Comparison of ENCODE assay signal across 8 mouse cellular contexts in the genomic region with DNA sequence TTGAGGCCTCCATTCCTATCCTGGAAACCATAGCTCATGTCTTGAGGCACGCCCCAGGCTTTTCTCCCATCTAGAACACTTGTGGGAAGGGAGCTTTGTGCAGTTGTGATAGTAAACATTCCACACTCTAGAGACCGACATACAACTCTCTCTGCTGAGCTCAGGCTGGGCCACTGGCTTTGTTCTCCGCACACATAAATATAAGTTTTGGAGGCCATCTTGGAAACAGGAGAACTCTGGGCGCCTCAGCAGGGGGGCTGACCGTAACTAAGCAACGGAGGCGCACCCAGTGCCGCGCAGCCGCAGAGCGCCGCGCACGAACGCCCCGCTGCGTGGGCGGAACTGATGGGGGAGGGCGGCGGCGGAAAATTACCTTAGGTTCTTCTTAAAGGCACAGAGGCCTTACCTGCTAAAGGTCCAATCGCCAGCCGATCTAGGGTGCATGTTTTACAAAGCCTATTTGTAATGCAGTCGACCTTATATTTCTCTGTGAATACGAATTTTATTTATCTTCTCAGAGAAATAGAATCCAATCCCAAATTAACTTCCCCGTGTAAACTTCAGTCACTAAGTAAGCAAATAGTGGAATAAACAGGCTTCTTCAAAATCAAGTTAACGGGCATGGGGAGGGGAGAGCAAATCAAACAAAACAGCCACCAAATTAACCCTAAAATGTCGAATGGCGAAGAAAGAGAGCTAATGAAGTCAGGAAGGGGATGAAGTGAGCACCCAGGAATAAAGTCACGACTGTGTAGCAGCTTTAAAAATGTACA.
A peak's percentile ranks its signal among the peaks of the same experiment; 100 is the strongest.
DNase-seq lines count a peak whose midpoint lies in the region; ATAC-seq lines count a peak whose summit lies in the region.

No protein-coding gene starts in this region.

- H3K4me2 ChIP-seq in hindbrain, embryonic 13.5 days = peak overlapping the region; percentile 59

- peaks cover 23% of the 10 kb centered on the region for H3K4me1 ChIP-seq in hindbrain, embryonic 13.5 days (replicated peaks)

- H3K36me3 ChIP-seq in hindbrain, embryonic 13.5 days = no peaks in the 10 kb centered on the region

- no peaks in the 10 kb centered on the region for H3K9me3 ChIP-seq in hindbrain, embryonic 13.5 days

- H3K9ac ChIP-seq in hindbrain, embryonic 13.5 days = peak overlapping the region; percentile 66

- 3% methylated on average over 30 of the region's 30 CpGs for WGBS in hindbrain, embryonic 13.5 days

- no peaks in the 10 kb centered on the region for H3K27me3 ChIP-seq in hindbrain, embryonic 13.5 days

- peak; percentile 96 for DNase-seq in T-cell, adult 2 months (ENCODE audit: low spot score)
- peak; percentile 98 to 99 for DNase-seq in cerebellum, postnatal 14 days
- DNase-seq in frontal cortex, postnatal 14 days (ENCODE audit: low spot score in 2 of 2) = peak; percentile 89 to 92
- DNase-seq in left cerebral cortex, adult 18-20 months (ENCODE audit: low spot score in 2 of 2) = peak; percentile 89 to 93
- DNase-seq in lung, postnatal 4 days = peak; percentile 95 to 97
- DNase-seq in retina, postnatal 1 day = peak; percentile 95
- peak; percentile 96 for DNase-seq in thymus, postnatal 4 days

- peak overlapping the region; percentile 94 for H3K27ac ChIP-seq in hindbrain, embryonic 13.5 days

- peak; percentile 93 for ATAC-seq in hindbrain, embryonic 13.5 days (ENCODE audit: low FRiP score)

- H3K4me3 ChIP-seq in hindbrain, embryonic 13.5 days = peak overlapping the region; percentile 34

Comparison
In these comparisons a context has a peak if more than half of its experiments do, and no peak if none do; other contexts are left out.
1. Peak in every context shown above with its lines: DNase-seq, ATAC-seq, H3K4me3 ChIP-seq and H3K27ac ChIP-seq.